In the genomic region with DNA sequence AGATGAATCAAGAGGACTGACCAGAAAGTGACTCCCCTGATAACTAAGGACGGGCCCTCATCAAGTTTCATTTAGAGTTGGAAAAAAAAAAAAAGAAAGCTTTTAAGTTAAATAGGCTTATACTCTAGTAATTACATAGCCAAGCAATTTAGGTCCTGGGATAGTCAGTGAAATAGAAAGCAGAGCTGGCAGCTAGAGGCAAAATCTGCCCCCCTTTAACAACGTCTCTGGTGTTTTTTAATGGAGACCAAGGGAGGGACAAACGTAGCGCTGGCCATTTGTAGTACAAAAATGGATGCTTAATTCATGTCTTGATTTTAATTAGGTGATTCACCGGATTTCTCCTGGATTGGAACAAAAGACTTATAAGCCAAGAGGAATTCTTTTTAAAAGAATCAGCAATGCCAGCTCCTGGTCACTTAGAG, we compare ENCODE assay signal across 8 mouse cellular contexts. TPM values are rescaled to one million over a fixed set of nuclear protein-coding genes. Genes with fewer than 3 reads are reported as not detected.
DNase-seq lines count a peak whose midpoint lies in the region; ATAC-seq and TF ChIP-seq lines count a peak whose summit lies in the region.

No protein-coding gene starts in this region.

- H3K4me1 ChIP-seq in kidney, adult 2 months (ENCODE audit: control insufficient read depth, insufficient read depth, low read length): peaks cover 23% of the 10 kb centered on the region
- H3K4me1 ChIP-seq in heart, embryonic 12.5 days (replicated peaks): peaks cover 23% of the 10 kb centered on the region
- H3K4me1 ChIP-seq in liver, embryonic 16.5 days (ENCODE audit: control insufficient read depth, low read depth, low read length): peaks cover 26% of the 10 kb centered on the region

- no peaks in the 10 kb centered on the region for H3K27me3 ChIP-seq in kidney, adult 2 months (replicated peaks; ENCODE audit: control insufficient read depth, insufficient read depth, low read length)
- H3K27me3 ChIP-seq in heart, embryonic 12.5 days (replicated peaks): no peaks in the 10 kb centered on the region
- H3K27me3 ChIP-seq in liver, embryonic 16.5 days (ENCODE audit: control insufficient read depth, insufficient read depth, low read depth, low read length): peaks cover 2% of the 10 kb centered on the region

- no peak for TF ChIP-seq CTCF in kidney, adult 2 months (conservative IDR thresholded peaks at IDR 0.05; ENCODE audit: insufficient read depth, insufficient read length, low read depth, low read length)

- peak overlapping the region; percentile 99 for H3K9ac ChIP-seq in heart, embryonic 12.5 days
- peak overlapping the region; percentile 68 for H3K9ac ChIP-seq in liver, embryonic 16.5 days (ENCODE audit: low read depth, low read length)

- peak overlapping the region; percentile 85 for H3K27ac ChIP-seq in kidney, adult 2 months (ENCODE audit: insufficient read depth, low read depth, low read length)
- peak overlapping the region; percentile 100 for H3K27ac ChIP-seq in heart, embryonic 12.5 days (ENCODE audit: poor library complexity, severe bottlenecking)
- peak overlapping the region; percentile 85 for H3K27ac ChIP-seq in liver, embryonic 16.5 days (ENCODE audit: low read length)

- H3K9me3 ChIP-seq in heart, embryonic 12.5 days (replicated peaks): no peaks in the 10 kb centered on the region
- no peaks in the 10 kb centered on the region for H3K9me3 ChIP-seq in liver, embryonic 16.5 days (replicated peaks; ENCODE audit: control insufficient read depth, low read length)

- peaks cover 2% of the 10 kb centered on the region; the same call in 1 of the 2 replicates for H3K36me3 ChIP-seq in kidney, adult 2 months (ENCODE audit: control insufficient read depth, insufficient read depth, low read length)
- H3K36me3 ChIP-seq in heart, embryonic 12.5 days: peaks cover 8% of the 10 kb centered on the region
- no peaks in the 10 kb centered on the region for H3K36me3 ChIP-seq in liver, embryonic 16.5 days (ENCODE audit: control insufficient read depth, insufficient read depth)

- no peak for ATAC-seq in heart, embryonic 12.5 days (ENCODE audit: insufficient number of reproducible peaks, low FRiP score)
- ATAC-seq in liver, embryonic 16.5 days (ENCODE audit: low read depth): no peak
- ATAC-seq in erythroid progenitor cell, adult 5-6 weeks (replicated peaks; ENCODE audit: low FRiP score, poor library complexity, severe bottlenecking): no peak

- peak overlapping the region; percentile 94 for H3K4me3 ChIP-seq in kidney, adult 2 months (ENCODE audit: insufficient read depth, low read depth, low read length)
- peak overlapping the region; percentile 98 for H3K4me3 ChIP-seq in heart, embryonic 12.5 days
- H3K4me3 ChIP-seq in liver, embryonic 16.5 days (ENCODE audit: low read depth, low read length): peak overlapping the region; percentile 68

- WGBS in kidney, adult 2 months: 3% methylated on average over 5 of the region's 5 CpGs
- WGBS in heart, embryonic 12.5 days: 0% methylated on average over 5 of the region's 5 CpGs
- WGBS in liver, embryonic 16.5 days (ENCODE audit: insufficient replicate concordance): 3% methylated on average over 5 of the region's 5 CpGs

- TF ChIP-seq POLR2A in kidney, adult 2 months (IDR thresholded peaks at IDR 0.05; ENCODE audit: low read depth, low read length): no peak

- no peak for DNase-seq in kidney, adult 2 months
- no peak for DNase-seq in kidney, postnatal 10 days
- DNase-seq in MEL-GATA-1-ER (ENCODE audit: extremely low read depth, low read depth): peak; percentile 44
- no peak for DNase-seq in urinary bladder, postnatal 4 days (ENCODE audit: low spot score in 2 of 2)
- DNase-seq in testis, postnatal 10 days (ENCODE audit: low spot score): no peak

- peak overlapping the region; percentile 95 for H3K4me2 ChIP-seq in heart, embryonic 12.5 days
- peak overlapping the region; percentile 82 for H3K4me2 ChIP-seq in liver, embryonic 16.5 days (ENCODE audit: low read depth, low read length)

RNA-seq across cellular contexts. Expression of a gene that starts 1.0 kb away (rescaled TPM):
- polyA plus RNA-seq in kidney, adult 2 months (2012; rRNA removed): 88.7 and 108 TPM in 2 replicates
- polyA plus RNA-seq in heart, embryonic 12.5 days (2016; fragmentation: Nextera tagmentation; extraction: Ambion mirVana): 44.9 and 45.9 TPM in 2 replicates
- polyA plus RNA-seq in liver, embryonic 16.5 days (2015; fragmentation: Nextera tagmentation; extraction: Ambion mirVana): 13.8 and 14.0 TPM in 2 replicates
- 52.6 and 62.5 TPM in 2 replicates for total RNA-seq in erythroid progenitor cell, adult 5-6 weeks (2015; ENCODE audit: low replicate concordance)
- total RNA-seq in erythroid progenitor cell, adult 5-6 weeks (2017; ENCODE audit: low replicate concordance): 11.9 and 13.0 TPM in 2 replicates
